Mouse (Mus musculus) embryonic facial prominence, embryonic 15.5 days (tissue): ENCODE measurements at regions not wholly inside any gene's neighbourhood (a gene's known extent, or its start where the extent isn't known, plus 50 kb on each side); places are given as distances from the start of the nearest gene placed in this dataset.
"Not testable (repeated sequence)": the region's sequence is repeated elsewhere in the genome, so short reads cannot be mapped to it uniquely, and the experiment has no call there.

ENCODE experiments used
- ATAC-seq: fragments of 200-750 bp; cut with Nextera tagmentation; 2 replicates; pipeline ENCODE4 v1.8.0; 2017; ENCODE audit warnings: low read depth, moderate TSS enrichment; ENCODE audit not compliant: insufficient number of reproducible peaks, low FRiP score, low TSS enrichment
- H3K27ac ChIP-seq: fragments of 300-500 bp; sonication (generic); replicated peaks from 2 replicates; pipeline ENCODE4 v1.5.1; 2015; ENCODE audit warnings: mild to moderate bottlenecking, inconsistent platforms
- H3K27me3 ChIP-seq: fragments of 300-500 bp; sonication (generic); 2 replicates; pipeline ENCODE4 v1.6.1; 2015; ENCODE audit warnings: inconsistent platforms
- H3K36me3 ChIP-seq: fragments of 300-500 bp; sonication (generic); 2 replicates; pipeline ENCODE4 v1.6.1; 2015; ENCODE audit warnings: mild to moderate bottlenecking, inconsistent platforms
- H3K4me1 ChIP-seq: fragments of 300-500 bp; sonication (generic); 2 replicates; pipeline ENCODE4 v1.6.1; 2015; ENCODE audit warnings: inconsistent platforms
- H3K4me2 ChIP-seq: fragments of 300-500 bp; sonication (generic); replicated peaks from 2 replicates; pipeline ENCODE4 v1.6.1; 2015; ENCODE audit warnings: mild to moderate bottlenecking, inconsistent platforms
- H3K4me3 ChIP-seq: fragments of 300-500 bp; sonication (generic); replicated peaks from 2 replicates; pipeline ENCODE4 v1.5.1; 2015; ENCODE audit warnings: mild to moderate bottlenecking, inconsistent platforms
- H3K9ac ChIP-seq: fragments of 300-500 bp; sonication (generic); 2 replicates; pipeline ENCODE4 v1.6.1; 2015; ENCODE audit warnings: inconsistent platforms
- H3K9me3 ChIP-seq: fragments of 300-500 bp; sonication (generic); replicated peaks from 2 replicates; pipeline ENCODE4 v1.6.1; 2016; ENCODE audit warnings: inconsistent platforms
- WGBS: fragments of 180-500 bp; shearing (Covaris S2); methylation state at CpG from one replicate; pipeline ENCODE4 v1.1.7; 2015; 5-methylcytosine and 5-hydroxymethylcytosine counted together

DNA sequence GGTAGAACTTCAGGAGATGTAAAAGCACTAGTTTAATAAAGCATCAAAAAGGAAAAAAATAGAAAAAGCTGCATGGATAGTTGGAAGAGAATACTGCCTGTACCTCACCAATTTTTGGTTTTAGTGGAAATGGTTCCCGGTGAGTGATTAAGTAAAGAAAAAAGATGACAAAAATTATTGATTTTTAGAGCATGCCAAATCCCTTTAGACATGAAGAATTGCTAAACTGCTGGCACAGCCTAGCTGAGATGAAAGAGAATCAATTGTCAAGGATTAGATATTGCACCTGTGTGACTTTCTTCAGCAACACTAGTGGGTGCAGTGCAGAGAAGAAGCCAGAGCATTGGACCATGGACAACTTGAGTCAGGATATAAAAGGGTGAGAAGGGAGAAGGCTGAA is 348.7 kb upstream of the Cpeb2 start:
- WGBS: 89% methylated on average over 1 of the region's 1 CpGs
- Histone ChIP-seq H3K27ac (no peak overlapping the region), H3K9me3 (no peaks in the 10 kb centered on the region), H3K36me3 (no peaks in the 10 kb centered on the region), H3K4me1 (no peaks in the 10 kb centered on the region), H3K27me3 (no peaks in the 10 kb centered on the region), H3K4me3 (no peak overlapping the region), H3K9ac (no peak overlapping the region), H3K4me2 (no peak overlapping the region)
- no peak for ATAC-seq

GRCm38 (mm10) chr5:42891890-42892289 is 341.1 kb upstream of the Cpeb2 start:
- Histone ChIP-seq H3K9ac (no peak overlapping the region), H3K4me3 (no peak overlapping the region), H3K9me3 (no peaks in the 10 kb centered on the region), H3K4me1 (no peaks in the 10 kb centered on the region), H3K4me2 (no peak overlapping the region), H3K27ac (no peak overlapping the region), H3K27me3 (no peaks in the 10 kb centered on the region), H3K36me3 (no peaks in the 10 kb centered on the region)
- ATAC-seq: no peak
- WGBS: 25% methylated on average over 2 of the region's 2 CpGs

DNA sequence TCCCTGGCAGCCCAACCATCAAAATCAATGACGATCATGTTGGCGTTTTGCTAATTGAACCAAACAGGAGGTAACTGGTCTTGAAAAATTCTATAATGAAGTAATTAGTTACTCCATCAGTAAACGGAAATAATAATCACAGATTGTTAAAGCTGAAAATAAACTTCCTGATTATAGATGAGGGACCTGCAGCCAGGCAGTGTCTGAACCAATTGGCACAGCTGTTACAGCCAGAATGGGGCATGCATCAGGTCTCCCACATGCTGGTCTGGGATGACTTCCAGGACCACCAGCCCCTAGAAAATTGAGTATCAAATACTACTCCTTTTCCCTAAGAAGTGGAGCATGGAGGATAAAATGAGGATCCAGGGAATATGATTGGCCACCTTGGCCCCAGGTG is 326.8 kb upstream of the Cpeb2 start:
- H3K4me2 ChIP-seq: no peak overlapping the region
- H3K36me3 ChIP-seq: no peaks in the 10 kb centered on the region
- WGBS: 69% methylated on average over 3 of the region's 3 CpGs
- H3K27ac ChIP-seq: no peak overlapping the region
- H3K27me3 ChIP-seq: no peaks in the 10 kb centered on the region
- no peaks in the 10 kb centered on the region for H3K4me1 ChIP-seq
- no peak overlapping the region for H3K4me3 ChIP-seq
- no peaks in the 10 kb centered on the region for H3K9me3 ChIP-seq
- H3K9ac ChIP-seq: no peak overlapping the region
- ATAC-seq: no peak

- Histone ChIP-seq H3K36me3 (no peaks in the 10 kb centered on the region), H3K4me3 (no peak overlapping the region), H3K27ac (no peak overlapping the region), H3K4me1 (no peaks in the 10 kb centered on the region), H3K27me3 (no peaks in the 10 kb centered on the region), H3K4me2 (no peak overlapping the region), H3K9me3 (no peaks in the 10 kb centered on the region), H3K9ac (no peak overlapping the region)
- no peak for ATAC-seq
- 71% methylated on average over 3 of the region's 3 CpGs for WGBS
Observed at GRCm38 (mm10) chr5:42919328-42919727, 313.6 kb upstream of the Cpeb2 start.

DNA sequence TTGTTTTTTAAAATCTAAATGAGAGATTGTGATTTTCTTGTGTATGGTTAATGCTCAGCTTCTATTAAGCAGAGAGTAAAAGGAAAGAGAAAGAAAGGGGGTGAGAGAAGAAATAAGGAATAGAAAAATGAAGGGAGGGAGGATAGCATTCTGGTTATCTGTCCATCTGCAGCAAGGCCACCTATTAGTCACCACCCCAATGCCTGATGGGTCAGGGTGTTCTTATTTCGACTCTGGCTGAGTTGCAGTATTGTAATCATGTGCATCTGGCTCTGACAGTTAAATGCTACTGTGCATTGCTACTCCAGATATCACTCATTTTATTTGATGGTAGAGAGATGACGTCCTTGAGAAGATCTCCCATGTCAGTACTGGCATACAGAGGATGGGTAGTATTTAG is 300.9 kb upstream of the Cpeb2 start:
- Histone ChIP-seq H3K27me3 (no peaks in the 10 kb centered on the region), H3K27ac (no peak overlapping the region), H3K4me3 (no peak overlapping the region), H3K4me1 (no peaks in the 10 kb centered on the region), H3K4me2 (no peak overlapping the region), H3K9me3 (no peaks in the 10 kb centered on the region), H3K9ac (no peak overlapping the region), H3K36me3 (no peaks in the 10 kb centered on the region)
- 61% methylated on average over 2 of the region's 2 CpGs for WGBS
- ATAC-seq: no peak

- ATAC-seq: no peak
- Histone ChIP-seq H3K4me2 (no peak overlapping the region), H3K9ac (no peak overlapping the region), H3K27me3 (no peaks in the 10 kb centered on the region), H3K4me3 (no peak overlapping the region), H3K4me1 (no peaks in the 10 kb centered on the region), H3K27ac (no peak overlapping the region), H3K36me3 (no peaks in the 10 kb centered on the region), H3K9me3 (no peaks in the 10 kb centered on the region)
- WGBS: 71% methylated on average over 9 of the region's 9 CpGs
Observed at GRCm38 (mm10) chr5:42959296-42959862, 273.6 kb upstream of the Cpeb2 start.

DNA sequence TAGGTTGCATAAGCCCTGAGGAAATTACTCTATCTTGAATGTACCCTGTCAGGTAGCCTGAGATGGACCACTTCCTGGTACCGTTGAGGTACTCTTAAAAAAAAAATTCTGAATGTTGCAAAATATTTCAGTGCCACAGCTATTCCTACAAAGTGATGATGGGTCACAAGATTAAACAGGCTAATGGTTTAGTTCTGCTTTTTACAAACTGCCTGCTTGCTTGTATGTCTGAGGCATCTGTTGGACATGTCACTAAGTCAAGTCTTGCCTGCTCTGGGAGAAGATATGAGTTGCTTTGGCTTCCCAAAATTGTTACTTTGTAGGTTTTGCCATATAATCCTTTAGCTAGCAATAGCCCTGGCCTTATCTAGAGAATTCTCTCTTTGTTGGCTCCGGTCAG is 266.0 kb upstream of the Cpeb2 start:
- not testable (repeated sequence) for ATAC-seq, H3K4me1 ChIP-seq, H3K4me2 ChIP-seq, H3K4me3 ChIP-seq, H3K9ac ChIP-seq, H3K9me3 ChIP-seq, H3K27me3 ChIP-seq, H3K36me3 ChIP-seq, H3K27ac ChIP-seq
- WGBS: 92% methylated on average over 2 of the region's 2 CpGs

DNA sequence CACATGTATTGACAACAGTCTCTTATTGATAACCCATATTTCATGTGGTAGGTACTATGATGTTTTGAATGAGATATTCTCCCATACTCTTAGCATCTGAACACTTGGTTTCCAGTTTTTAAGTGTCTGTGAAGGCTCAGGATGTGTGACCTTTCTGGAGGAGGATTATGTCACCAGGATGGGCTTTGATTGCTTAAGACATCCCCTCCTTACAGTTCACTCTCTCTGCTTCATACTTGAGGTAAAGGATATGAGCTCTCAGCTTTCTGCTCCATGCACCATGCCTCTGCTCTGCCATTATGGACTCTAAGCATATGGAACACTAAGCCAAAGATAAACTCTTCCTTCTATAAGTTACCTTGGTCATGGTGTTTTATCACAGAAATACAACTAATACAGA is 263.8 kb upstream of the Cpeb2 start:
- Histone ChIP-seq H3K36me3 (no peaks in the 10 kb centered on the region), H3K4me1 (no peaks in the 10 kb centered on the region), H3K9ac (no peak overlapping the region), H3K4me3 (no peak overlapping the region), H3K9me3 (no peaks in the 10 kb centered on the region), H3K27me3 (no peaks in the 10 kb centered on the region), H3K4me2 (no peak overlapping the region), H3K27ac (no peak overlapping the region)
- no peak for ATAC-seq

- Histone ChIP-seq H3K9ac (no peak overlapping the region), H3K27me3 (no peaks in the 10 kb centered on the region), H3K27ac (no peak overlapping the region), H3K4me2 (no peak overlapping the region), H3K9me3 (no peaks in the 10 kb centered on the region), H3K4me3 (no peak overlapping the region), H3K4me1 (no peaks in the 10 kb centered on the region), H3K36me3 (no peaks in the 10 kb centered on the region)
- ATAC-seq: no peak
- WGBS: 65% methylated on average over 3 of the region's 3 CpGs
Observed at GRCm38 (mm10) chr5:42969621-42970020, 263.3 kb upstream of the Cpeb2 start.

- Histone ChIP-seq H3K4me2 (no peak overlapping the region), H3K9ac (no peak overlapping the region), H3K27ac (no peak overlapping the region), H3K4me3 (no peak overlapping the region), H3K36me3 (no peaks in the 10 kb centered on the region), H3K27me3 (no peaks in the 10 kb centered on the region), H3K9me3 (no peaks in the 10 kb centered on the region), H3K4me1 (no peaks in the 10 kb centered on the region)
- WGBS: 88% methylated on average over 4 of the region's 4 CpGs
- ATAC-seq: no peak
Observed at GRCm38 (mm10) chr5:42977108-42977507, 255.9 kb upstream of the Cpeb2 start.

GRCm38 (mm10) chr5:42980946-42981650 is 251.9 kb upstream of the Cpeb2 start:
- Histone ChIP-seq H3K9me3 (no peaks in the 10 kb centered on the region), H3K9ac (no peak overlapping the region), H3K27ac (no peak overlapping the region), H3K4me1 (no peaks in the 10 kb centered on the region), H3K36me3 (no peaks in the 10 kb centered on the region), H3K27me3 (no peaks in the 10 kb centered on the region), H3K4me3 (no peak overlapping the region), H3K4me2 (no peak overlapping the region)
- no peak for ATAC-seq
- WGBS: 49% methylated on average over 2 of the region's 2 CpGs

DNA sequence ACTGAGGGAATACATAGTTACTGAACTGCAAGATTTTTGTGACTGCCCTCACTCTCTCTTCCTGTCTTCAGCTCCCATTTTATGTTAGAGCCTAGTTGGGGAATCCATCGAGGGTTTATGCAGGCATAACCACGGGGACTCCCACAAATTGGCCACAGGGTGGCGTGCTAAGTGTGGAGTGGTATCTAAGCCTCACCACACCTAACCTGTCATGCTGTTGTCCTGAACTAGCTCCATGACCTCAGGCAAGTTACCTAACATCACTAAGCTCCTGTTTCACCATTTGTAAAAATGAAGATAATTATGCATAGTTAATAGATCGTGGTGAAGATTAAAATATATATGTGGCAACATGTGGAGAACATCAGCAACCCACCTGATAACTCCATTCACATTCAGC is 246.8 kb upstream of the Cpeb2 start:
- no peak for ATAC-seq
- WGBS: 64% methylated on average over 4 of the region's 4 CpGs

More for the DNA sequence above, 246.8 kb upstream of the Cpeb2 start:
- H3K27ac ChIP-seq: no peak overlapping the region
- no peaks in the 10 kb centered on the region for H3K9me3 ChIP-seq
- H3K36me3 ChIP-seq: no peaks in the 10 kb centered on the region
- no peaks in the 10 kb centered on the region for H3K27me3 ChIP-seq
- no peak overlapping the region for H3K4me3 ChIP-seq
- H3K9ac ChIP-seq: no peak overlapping the region
- no peak overlapping the region for H3K4me2 ChIP-seq
- no peaks in the 10 kb centered on the region for H3K4me1 ChIP-seq
